Mouse (Mus musculus) limb, embryonic 10.5 days (tissue): ENCODE measurements around the gene Strada. TPM values are rescaled to one million over a fixed set of nuclear protein-coding genes. Genes with fewer than 3 reads are reported as not detected.
"Not testable (repeated sequence)": the region's sequence is repeated elsewhere in the genome, so short reads cannot be mapped to it uniquely, and the experiment has no call there.

Experiments
- DNase-seq: peaks from one replicate; pipeline ENCODE4 v3.0.0-alpha.2; 2017; ENCODE audit warnings: low spot score
- H3K27ac ChIP-seq: fragments of 300-500 bp; sonication (generic); 2 replicates; pipeline ENCODE4 v1.5.1; 2016; ENCODE audit warnings: mild to moderate bottlenecking
- H3K27me3 ChIP-seq: fragments of 300-500 bp; sonication (generic); 2 replicates; pipeline ENCODE4 v1.6.1; 2016; ENCODE audit warnings: low read depth, mild to moderate bottlenecking; ENCODE audit not compliant: poor library complexity, severe bottlenecking
- H3K36me3 ChIP-seq: fragments of 300-500 bp; sonication (generic); 2 replicates; pipeline ENCODE4 v1.6.1; 2016; ENCODE audit warnings: mild to moderate bottlenecking, moderate library complexity
- H3K4me1 ChIP-seq: fragments of 300-500 bp; sonication (generic); 2 replicates; pipeline ENCODE4 v1.6.1; 2016
- H3K4me3 ChIP-seq: fragments of 300-500 bp; sonication (generic); 2 replicates; pipeline ENCODE4 v1.5.1; 2016; ENCODE audit warnings: mild to moderate bottlenecking, moderate library complexity
- H3K9me3 ChIP-seq: fragments of 300-500 bp; sonication (generic); replicated peaks from 2 replicates; pipeline ENCODE4 v1.6.1; 2016; ENCODE audit warnings: mild to moderate bottlenecking
- WGBS: fragments of 180-500 bp; shearing (Covaris S2); methylation state at CpG from one replicate; pipeline ENCODE4 v1.1.7; 2016; 5-methylcytosine and 5-hydroxymethylcytosine counted together
- polyA plus RNA-seq: library from polyadenylated mRNA; unstranded; fragments of >200 nt; fragmentation: Nextera tagmentation; extraction: Ambion mirVana; gene quantifications from 2 replicates; pipeline ENCODE4 v1.2.1, GENCODE M21; 2016

Gene Strada
- polyA plus RNA-seq, 1 experiment from 2014 or later, result 45.3 TPM

GRCm38 (mm10) chr11:106129477-106129876 is 72.5 kb downstream of the Strada start:
- no peaks in the 10 kb centered on the region for H3K4me1 ChIP-seq
- H3K36me3 ChIP-seq, result peaks cover 55% of the 10 kb centered on the region
- H3K4me3 ChIP-seq, result no peak overlapping the region
- H3K9me3 ChIP-seq, result no peaks in the 10 kb centered on the region
- no peak for DNase-seq
- no peak overlapping the region for H3K27ac ChIP-seq
- no peaks in the 10 kb centered on the region for H3K27me3 ChIP-seq
- WGBS, result 94% methylated on average over 1 of the region's 1 CpGs

DNA sequence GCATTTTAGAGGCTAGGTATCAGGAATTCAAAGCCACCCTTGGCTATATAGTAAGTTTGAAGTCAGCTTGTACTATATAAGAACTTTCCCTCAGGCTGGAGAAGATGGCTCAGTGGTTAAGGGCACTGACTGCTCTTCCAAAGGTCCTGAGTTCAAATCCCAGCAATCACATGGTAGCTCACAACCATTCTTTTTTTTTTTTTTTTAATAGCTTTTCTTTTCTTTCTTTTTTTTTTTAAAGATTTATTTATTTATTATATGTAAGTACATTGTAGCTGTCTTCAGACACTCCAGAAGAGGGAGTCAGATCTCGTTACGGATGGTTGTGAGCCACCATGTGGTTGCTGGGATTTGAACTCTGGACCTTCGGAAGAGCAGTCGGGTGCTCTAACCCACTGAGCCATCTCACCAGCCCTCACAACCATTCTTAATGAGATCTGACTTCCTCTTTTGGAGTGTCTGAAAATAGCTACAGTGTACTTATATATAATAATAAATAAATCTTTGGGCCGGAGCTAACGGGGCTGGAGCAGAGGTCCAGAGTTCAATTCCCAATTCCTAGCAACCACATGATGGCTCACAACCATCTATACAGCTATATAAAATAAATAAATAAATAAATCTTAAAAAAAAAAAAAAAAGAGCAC is 75.1 kb downstream of the Strada start:
- not testable (repeated sequence) for H3K27me3 ChIP-seq, H3K4me3 ChIP-seq, H3K27ac ChIP-seq, H3K9me3 ChIP-seq, DNase-seq, H3K4me1 ChIP-seq
- WGBS, result 89% methylated on average over 6 of the region's 6 CpGs
- peaks cover 78% of the 10 kb centered on the region for H3K36me3 ChIP-seq

GRCm38 (mm10) chr11:106125827-106126226 is 76.1 kb downstream of the Strada start:
- Histone ChIP-seq H3K9me3 (no peaks in the 10 kb centered on the region), H3K27me3 (no peaks in the 10 kb centered on the region), H3K4me3 (no peak overlapping the region), H3K27ac (no peak overlapping the region), H3K4me1 (no peaks in the 10 kb centered on the region), H3K36me3 (peaks cover 84% of the 10 kb centered on the region)
- no peak for DNase-seq
- WGBS, result 85% methylated on average over 1 of the region's 1 CpGs

GRCm38 (mm10) chr11:106124784-106125183 is 77.2 kb downstream of the Strada start:
- H3K4me3 ChIP-seq, result no peak overlapping the region
- H3K9me3 ChIP-seq, result no peaks in the 10 kb centered on the region
- DNase-seq, result no peak
- H3K27ac ChIP-seq, result no peak overlapping the region
- H3K27me3 ChIP-seq, result no peaks in the 10 kb centered on the region
- WGBS, result 83% methylated on average over 4 of the region's 4 CpGs
- H3K36me3 ChIP-seq, result peaks cover 82% of the 10 kb centered on the region
- H3K4me1 ChIP-seq, result no peaks in the 10 kb centered on the region

DNA sequence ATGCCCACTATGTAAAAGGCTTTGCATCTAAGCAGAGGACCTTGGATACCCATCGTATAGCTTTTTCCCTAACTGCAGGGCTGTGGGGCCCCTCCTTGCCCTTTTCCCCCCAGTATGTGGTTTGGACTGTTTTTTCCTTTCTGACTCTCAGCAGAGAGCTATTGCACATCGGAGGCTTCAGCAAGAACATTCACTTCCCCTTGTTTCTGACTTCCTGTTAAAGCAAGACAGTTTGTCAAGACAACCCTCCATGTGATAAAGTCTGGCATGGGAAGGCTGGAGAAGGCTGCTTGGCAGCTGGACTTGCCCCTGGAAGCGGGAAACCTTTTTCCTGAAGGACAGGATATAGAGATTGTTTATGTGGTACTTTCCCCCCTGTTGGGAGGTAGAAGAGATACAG is 79.2 kb downstream of the Strada start:
- WGBS, result 83% methylated on average over 3 of the region's 3 CpGs
- Histone ChIP-seq H3K36me3 (peaks cover 83% of the 10 kb centered on the region), H3K4me1 (no peaks in the 10 kb centered on the region), H3K27me3 (no peaks in the 10 kb centered on the region), H3K4me3 (no peak overlapping the region), H3K27ac (no peak overlapping the region), H3K9me3 (no peaks in the 10 kb centered on the region)
- no peak for DNase-seq

GRCm38 (mm10) chr11:106122221-106122620 is 79.7 kb downstream of the Strada start:
- Histone ChIP-seq H3K27me3 (no peaks in the 10 kb centered on the region), H3K4me1 (no peaks in the 10 kb centered on the region), H3K27ac (no peak overlapping the region), H3K36me3 (peaks cover 88% of the 10 kb centered on the region), H3K9me3 (no peaks in the 10 kb centered on the region), H3K4me3 (no peak overlapping the region)
- WGBS, result 94% methylated on average over 5 of the region's 5 CpGs
- no peak for DNase-seq

Other genes with a start within 250 kb of the Strada start
- gene Cyb561, start 248.8 kb downstream of the Strada start, polyA plus RNA-seq, result 6.2 and 7.1 TPM in 2 replicates
- gene Ace, start 234.2 kb downstream of the Strada start, polyA plus RNA-seq, result 0.08 and 0.16 TPM in 2 replicates
- gene Ace3, start 207.5 kb downstream of the Strada start, polyA plus RNA-seq, result not detected in 2 replicates
- gene Kcnh6, start 194.0 kb downstream of the Strada start, polyA plus RNA-seq, result 0.24 and 0.36 TPM in 2 replicates
- 85.5 and 95.1 TPM in 2 replicates for gene Dcaf7, start 165.3 kb downstream of the Strada start, polyA plus RNA-seq
- gene Taco1, start 136.1 kb downstream of the Strada start, polyA plus RNA-seq, result 14.3 and 14.6 TPM in 2 replicates
- gene Map3k3, start 117.6 kb downstream of the Strada start, polyA plus RNA-seq, result 21.6 and 23.3 TPM in 2 replicates
- 1.0 TPM in 1 of 2 replicates, not detected in the other for gene Gm10840, start 41.3 kb downstream of the Strada start, polyA plus RNA-seq
- gene Limd2, start 41.3 kb downstream of the Strada start, polyA plus RNA-seq, result 603 and 638 TPM in 2 replicates
- gene Ccdc47, start 14.2 kb upstream of the Strada start, polyA plus RNA-seq, result 57.4 and 60.1 TPM in 2 replicates
- 94.9 and 108 TPM in 2 replicates for gene Ddx42, start 14.8 kb upstream of the Strada start, polyA plus RNA-seq
- gene Ftsj3, start 53.9 kb upstream of the Strada start, polyA plus RNA-seq, result 85.6 and 91.1 TPM in 2 replicates
- gene Psmc5, start 54.0 kb upstream of the Strada start, polyA plus RNA-seq, result 415 and 441 TPM in 2 replicates
- gene Smarcd2, start 70.8 kb upstream of the Strada start, polyA plus RNA-seq, result 66.4 and 72.6 TPM in 2 replicates
- gene Tcam1, start 74.5 kb upstream of the Strada start, polyA plus RNA-seq, result 0.18 and 0.36 TPM in 2 replicates
- not detected in 2 replicates for gene Gh, start 99.7 kb upstream of the Strada start, polyA plus RNA-seq
- gene Cd79b, start 112.6 kb upstream of the Strada start, polyA plus RNA-seq, result 2.4 and 2.6 TPM in 2 replicates
- gene Scn4a, start 151.1 kb upstream of the Strada start, polyA plus RNA-seq, result 0.03 TPM in 1 of 2 replicates, not detected in the other
- not detected in 2 replicates for gene Prr29, start 163.3 kb upstream of the Strada start, polyA plus RNA-seq
- 21.8 and 24.7 TPM in 2 replicates for gene Icam2, start 185.9 kb upstream of the Strada start, polyA plus RNA-seq